Mouse (Mus musculus) ES-Bruce4 (cell line): ENCODE results near the gene Olfr535.
"Not testable (repeated sequence)": the region's sequence is repeated elsewhere in the genome, so short reads cannot be mapped to it uniquely, and the experiment has no call there.

Experiments
- CTCF ChIP-seq: IDR thresholded peaks from one replicate; pipeline ENCODE4 v1.8.1; 2011; ENCODE audit warnings: low read depth, low read length
- EP300 ChIP-seq: IDR thresholded peaks from 2 replicates; pipeline ENCODE4 v1.6.1; 2011; ENCODE audit warnings: low read depth, low read length; ENCODE audit not compliant: insufficient read depth
- POLR2A ChIP-seq: IDR thresholded peaks from one replicate; pipeline ENCODE4 v1.8.1; 2011; ENCODE audit warnings: low read length; ENCODE audit not compliant: insufficient read depth

GRCm38 (mm10) chr7:140507346-140508021 lies 23.5 kb downstream of the Olfr535 start, which contains the start of gene Olfr536:
- TF ChIP-seq POLR2A, CTCF, EP300: not testable (repeated sequence)
